Mouse (Mus musculus) forebrain, embryonic 13.5 days (tissue): ENCODE data around the gene Oxct2a. TPM values are rescaled to one million over a fixed set of nuclear protein-coding genes. Genes with fewer than 3 reads are reported as not detected.
A peak's percentile ranks its signal among the peaks of the same experiment; 100 is the strongest.
"Not testable (repeated sequence)": the region's sequence is repeated elsewhere in the genome, so short reads cannot be mapped to it uniquely, and the experiment has no call there.

Experiments used
- ATAC-seq: fragments of 200-750 bp; cut with Nextera tagmentation; 2 replicates; pipeline ENCODE4 v1.8.0; 2017
- H3K27ac ChIP-seq: fragments of 300-500 bp; sonication (generic); 2 replicates; pipeline ENCODE4 v1.5.1; 2015; ENCODE audit warnings: inconsistent platforms, mild to moderate bottlenecking, moderate library complexity
- H3K27me3 ChIP-seq: fragments of 300-500 bp; sonication (generic); 2 replicates; pipeline ENCODE4 v1.6.1; 2015; ENCODE audit warnings: mild to moderate bottlenecking, inconsistent platforms
- H3K36me3 ChIP-seq: fragments of 300-500 bp; sonication (generic); 2 replicates; pipeline ENCODE4 v1.6.1; 2015; ENCODE audit warnings: mild to moderate bottlenecking, inconsistent platforms; ENCODE audit not compliant: poor library complexity, severe bottlenecking
- H3K4me1 ChIP-seq: fragments of 300-500 bp; sonication (generic); 2 replicates; pipeline ENCODE4 v1.6.1; 2015; ENCODE audit warnings: inconsistent platforms
- H3K4me2 ChIP-seq: fragments of 300-500 bp; sonication (generic); 2 replicates; pipeline ENCODE4 v1.6.1; 2015; ENCODE audit warnings: inconsistent platforms, mild to moderate bottlenecking, moderate library complexity
- H3K4me3 ChIP-seq: fragments of 300-500 bp; sonication (generic); 2 replicates; pipeline ENCODE4 v1.5.1; 2015; ENCODE audit warnings: mild to moderate bottlenecking, inconsistent platforms
- H3K9ac ChIP-seq: fragments of 300-500 bp; sonication (generic); 2 replicates; pipeline ENCODE4 v1.6.1; 2015; ENCODE audit warnings: mild to moderate bottlenecking, inconsistent platforms
- H3K9me3 ChIP-seq: fragments of 300-500 bp; sonication (generic); replicated peaks from 2 replicates; pipeline ENCODE4 v1.6.1; 2016; ENCODE audit warnings: inconsistent platforms
- WGBS: fragments of 180-500 bp; shearing (Covaris S2); methylation state at CpG from one replicate; pipeline ENCODE4 v1.1.7; 2015; 5-methylcytosine and 5-hydroxymethylcytosine counted together
- polyA plus RNA-seq: library from polyadenylated mRNA; unstranded; fragments of >200 nt; fragmentation: Nextera tagmentation; extraction: Ambion mirVana; gene quantifications from 2 replicates; pipeline ENCODE4 v1.2.1, GENCODE M21; 2015

Oxct2a gene
- polyA plus RNA-seq, 1 experiment from 2014 or later, result not detected

GRCm38 (mm10) chr4:123308292-123308691, 15.1 kb downstream of the Oxct2a start:
- no peak overlapping the region for H3K4me2 ChIP-seq
- WGBS, result 59% methylated on average over 3 of the region's 3 CpGs
- H3K27me3 ChIP-seq, result no peaks in the 10 kb centered on the region

GRCm38 (mm10) chr4:123306999-123307398, 16.4 kb downstream of the Oxct2a start:
- Histone ChIP-seq H3K4me3 (no peak overlapping the region), H3K27me3 (no peaks in the 10 kb centered on the region), H3K9ac (no peak overlapping the region), H3K27ac (no peak overlapping the region), H3K4me1 (no peaks in the 10 kb centered on the region), H3K9me3 (no peaks in the 10 kb centered on the region), H3K36me3 (peaks cover 30% of the 10 kb centered on the region), H3K4me2 (no peak overlapping the region)
- no peak for ATAC-seq
- WGBS, result 92% methylated on average over 10 of the region's 10 CpGs

More at GRCm38 (mm10) chr4:123308292-123308691, 15.1 kb downstream of the Oxct2a start:
- no peaks in the 10 kb centered on the region for H3K4me1 ChIP-seq
- ATAC-seq, result no peak
- H3K4me3 ChIP-seq, result no peak overlapping the region
- H3K9me3 ChIP-seq, result no peaks in the 10 kb centered on the region
- H3K36me3 ChIP-seq, result peaks cover 18% of the 10 kb centered on the region
- H3K9ac ChIP-seq, result no peak overlapping the region
- H3K27ac ChIP-seq, result no peak overlapping the region

- Histone ChIP-seq H3K27ac (no peak overlapping the region), H3K4me2 (no peak overlapping the region), H3K4me3 (no peak overlapping the region), H3K9ac (no peak overlapping the region), H3K4me1 (no peaks in the 10 kb centered on the region), H3K9me3 (no peaks in the 10 kb centered on the region), H3K27me3 (no peaks in the 10 kb centered on the region), H3K36me3 (peaks cover 40% of the 10 kb centered on the region)
- 0 out of 2 replicates have a peak, but pooled peaks have one; percentile 30 for ATAC-seq
- WGBS, result 36% methylated on average over 3 of the region's 3 CpGs
Measured at GRCm38 (mm10) chr4:123305789-123306188, 17.6 kb downstream of the Oxct2a start.

DNA sequence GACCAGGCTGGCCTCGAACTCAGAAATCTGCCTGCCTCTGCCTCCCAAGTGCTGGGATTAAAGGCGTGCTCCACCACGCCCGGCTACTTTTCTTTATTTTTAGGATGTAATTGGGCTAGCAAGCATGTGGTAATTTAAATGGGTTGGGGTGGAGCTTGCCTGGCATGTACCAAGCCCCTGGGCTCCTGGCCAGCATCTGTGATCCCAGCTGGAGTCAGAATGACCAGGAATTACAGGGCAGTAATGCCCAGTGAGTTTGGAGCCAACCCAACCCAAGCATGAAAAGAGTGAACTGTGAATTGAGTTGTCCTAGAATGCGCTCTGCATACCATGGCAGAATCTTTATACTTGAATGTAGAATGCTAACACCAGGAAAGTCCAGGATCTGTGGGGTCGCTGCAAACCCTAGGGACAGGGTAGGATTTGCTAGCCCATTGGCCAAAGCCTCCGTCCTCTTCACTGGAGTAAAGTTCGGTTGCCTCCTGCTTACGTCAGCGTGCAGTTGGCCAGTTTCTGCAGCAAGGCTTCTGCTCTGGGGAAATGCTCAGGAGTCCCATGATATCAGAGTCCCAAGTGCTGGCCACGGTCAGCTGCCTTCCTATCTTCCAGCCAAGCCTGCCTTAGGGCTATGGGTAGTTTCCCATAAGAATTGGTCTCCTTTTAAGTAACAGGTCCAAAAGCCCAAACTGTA, 24.3 kb downstream of the Oxct2a start:
- WGBS, result 94% methylated on average over 11 of the region's 11 CpGs
- Histone ChIP-seq H3K4me1 (no peaks in the 10 kb centered on the region), H3K4me3 (no peak overlapping the region), H3K27me3 (no peaks in the 10 kb centered on the region), H3K27ac (no peak overlapping the region), H3K9ac (no peak overlapping the region), H3K9me3 (no peaks in the 10 kb centered on the region), H3K4me2 (no peak overlapping the region), H3K36me3 (peaks cover 95% of the 10 kb centered on the region)
- no peak for ATAC-seq

DNA sequence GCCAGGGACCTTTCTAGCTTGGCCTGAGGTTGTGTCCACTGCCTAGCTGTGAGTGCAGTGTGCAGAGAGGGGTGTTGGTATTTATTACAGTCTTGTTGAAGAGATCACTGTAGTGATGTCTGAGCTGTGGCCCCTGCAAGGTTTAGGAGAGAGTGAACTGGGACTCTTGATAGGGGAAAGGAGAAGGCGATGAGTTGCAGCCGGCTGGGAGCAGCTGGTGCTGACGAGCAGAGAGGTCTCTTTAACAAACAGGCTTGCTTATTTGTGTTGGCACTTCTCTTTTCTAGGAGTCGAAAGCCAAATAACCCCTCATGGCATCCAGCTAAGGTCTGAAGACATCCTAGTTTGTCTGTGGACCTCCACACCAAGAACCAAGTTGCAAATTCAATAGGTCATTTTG, 25.2 kb downstream of the Oxct2a start:
- 97% methylated on average over 4 of the region's 4 CpGs for WGBS
- Histone ChIP-seq H3K27ac (no peak overlapping the region), H3K4me2 (no peak overlapping the region), H3K9ac (no peak overlapping the region), H3K4me3 (no peak overlapping the region), H3K36me3 (peaks cover 95% of the 10 kb centered on the region), H3K4me1 (no peaks in the 10 kb centered on the region), H3K9me3 (no peaks in the 10 kb centered on the region), H3K27me3 (no peaks in the 10 kb centered on the region)
- ATAC-seq, result no peak

- no peaks in the 10 kb centered on the region for H3K27me3 ChIP-seq
- peaks cover 95% of the 10 kb centered on the region for H3K36me3 ChIP-seq
- no peaks in the 10 kb centered on the region for H3K9me3 ChIP-seq
- no peak overlapping the region for H3K4me2 ChIP-seq
- WGBS, result 90% methylated on average over 22 of the region's 22 CpGs
- H3K27ac ChIP-seq, result no peak overlapping the region
- no peak overlapping the region for H3K9ac ChIP-seq
- H3K4me3 ChIP-seq, result no peak overlapping the region
- no peak for ATAC-seq
- H3K4me1 ChIP-seq, result no peaks in the 10 kb centered on the region
Measured at GRCm38 (mm10) chr4:123297195-123297960, 26.1 kb downstream of the Oxct2a start.

DNA sequence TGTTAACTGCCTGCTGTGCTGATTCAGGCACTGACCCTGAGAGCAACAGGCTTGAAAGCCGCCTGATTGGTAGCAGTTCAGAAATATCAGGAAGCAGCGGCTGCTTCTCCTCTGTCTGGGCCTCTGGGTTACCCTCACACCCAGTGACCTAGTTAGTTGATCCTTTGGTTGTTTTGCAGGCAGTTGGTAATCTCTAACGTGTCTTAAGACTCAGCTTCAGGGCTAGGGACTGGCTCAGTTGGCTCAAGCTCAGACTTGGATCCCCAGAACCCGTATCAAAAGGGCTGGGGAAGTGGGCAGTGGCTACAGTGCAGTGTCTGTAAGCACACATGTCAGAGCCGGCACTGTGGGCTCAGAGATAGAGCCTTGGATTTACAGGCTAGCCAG, 27.3 kb downstream of the Oxct2a start:
- no peak overlapping the region for H3K9ac ChIP-seq
- H3K27ac ChIP-seq, result no peak overlapping the region
- 93% methylated on average over 5 of the region's 5 CpGs for WGBS
- peaks cover 96% of the 10 kb centered on the region for H3K36me3 ChIP-seq
- ATAC-seq, result no peak
- H3K4me3 ChIP-seq, result no peak overlapping the region
- H3K9me3 ChIP-seq, result no peaks in the 10 kb centered on the region
- H3K4me2 ChIP-seq, result no peak overlapping the region
- no peaks in the 10 kb centered on the region for H3K4me1 ChIP-seq
- H3K27me3 ChIP-seq, result no peaks in the 10 kb centered on the region

DNA sequence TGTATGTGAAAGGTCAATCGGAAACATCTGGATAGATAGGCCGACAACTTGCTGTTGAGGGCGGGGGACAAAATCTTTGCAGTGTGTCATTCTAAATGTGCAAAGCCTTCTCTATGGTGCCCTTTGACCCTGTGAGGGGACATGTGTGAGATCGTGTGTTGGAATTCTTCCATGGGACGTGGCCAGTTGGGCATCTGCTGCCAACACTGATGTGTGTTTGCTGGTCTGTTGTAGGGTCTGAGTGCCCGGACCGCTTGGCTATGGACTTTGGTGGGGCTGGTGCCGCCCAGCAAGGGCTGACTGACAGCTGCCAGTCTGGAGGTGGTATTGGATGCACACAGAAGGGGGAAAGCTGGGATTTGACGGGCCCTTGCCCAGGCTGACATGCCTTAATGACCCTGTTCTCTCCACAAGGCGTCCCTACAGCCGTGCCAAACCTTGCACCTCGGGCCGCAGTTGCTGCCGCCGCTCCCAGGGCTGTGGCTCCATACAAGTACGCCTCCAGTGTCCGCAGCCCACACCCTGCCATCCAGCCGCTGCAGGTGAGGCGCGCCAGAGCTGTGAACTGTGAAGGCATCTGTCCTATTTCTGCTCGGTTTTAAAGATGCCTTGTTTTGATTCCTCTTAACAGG, 27.8 kb downstream of the Oxct2a start:
- H3K4me3 ChIP-seq, result no peak overlapping the region
- H3K4me2 ChIP-seq, result no peak overlapping the region
- no peaks in the 10 kb centered on the region for H3K9me3 ChIP-seq
- no peak for ATAC-seq
- H3K27ac ChIP-seq, result no peak overlapping the region
- H3K9ac ChIP-seq, result no peak overlapping the region
- WGBS, result 93% methylated on average over 21 of the region's 21 CpGs
- H3K4me1 ChIP-seq, result no peaks in the 10 kb centered on the region
- peaks cover 98% of the 10 kb centered on the region for H3K36me3 ChIP-seq
- H3K27me3 ChIP-seq, result no peaks in the 10 kb centered on the region

DNA sequence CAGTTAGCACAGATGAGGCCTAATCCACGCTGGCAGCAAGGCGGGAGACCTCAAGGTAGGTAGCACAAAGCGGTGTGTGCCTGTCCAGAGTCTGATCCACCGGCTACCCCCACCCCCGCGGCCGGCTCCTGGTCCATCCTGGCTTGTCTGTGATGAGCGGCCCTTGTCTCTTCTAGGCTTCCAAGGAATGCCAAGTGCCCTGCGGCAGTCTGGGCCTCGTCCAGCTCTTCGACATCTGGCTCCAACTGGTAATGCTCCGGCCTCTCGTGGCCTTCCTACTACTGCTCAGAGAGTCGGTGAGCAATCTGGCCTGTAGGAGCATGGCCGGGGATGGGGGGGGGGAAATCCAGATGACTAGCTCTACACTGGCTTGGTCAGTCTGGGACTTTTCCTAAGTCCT, 28.4 kb downstream of the Oxct2a start:
- not testable (repeated sequence) for H3K9me3 ChIP-seq, H3K27me3 ChIP-seq, H3K27ac ChIP-seq, ATAC-seq, H3K4me1 ChIP-seq, H3K4me2 ChIP-seq, H3K4me3 ChIP-seq, H3K9ac ChIP-seq
- H3K36me3 ChIP-seq, result peaks cover 96% of the 10 kb centered on the region
- 93% methylated on average over 15 of the region's 15 CpGs for WGBS

GRCm38 (mm10) chr4:123293661-123294443, 29.6 kb downstream of the Oxct2a start:
- H3K9ac ChIP-seq, result no peak overlapping the region
- no peaks in the 10 kb centered on the region for H3K27me3 ChIP-seq
- H3K4me1 ChIP-seq, result no peaks in the 10 kb centered on the region
- H3K9me3 ChIP-seq, result no peaks in the 10 kb centered on the region
- peaks cover 96% of the 10 kb centered on the region for H3K36me3 ChIP-seq
- ATAC-seq, result no peak
- 87% methylated on average over 7 of the region's 7 CpGs for WGBS
- no peak overlapping the region for H3K4me3 ChIP-seq
- H3K27ac ChIP-seq, result no peak overlapping the region
- no peak overlapping the region for H3K4me2 ChIP-seq

GRCm38 (mm10) chr4:123292989-123293388, 30.4 kb downstream of the Oxct2a start:
- no peaks in the 10 kb centered on the region for H3K27me3 ChIP-seq
- no peaks in the 10 kb centered on the region for H3K9me3 ChIP-seq
- no peak for ATAC-seq
- H3K4me2 ChIP-seq, result no peak overlapping the region
- H3K27ac ChIP-seq, result no peak overlapping the region
- H3K9ac ChIP-seq, result no peak overlapping the region
- no peaks in the 10 kb centered on the region for H3K4me1 ChIP-seq
- H3K36me3 ChIP-seq, result peaks cover 97% of the 10 kb centered on the region
- H3K4me3 ChIP-seq, result no peak overlapping the region
- 88% methylated on average over 7 of the region's 7 CpGs for WGBS

DNA sequence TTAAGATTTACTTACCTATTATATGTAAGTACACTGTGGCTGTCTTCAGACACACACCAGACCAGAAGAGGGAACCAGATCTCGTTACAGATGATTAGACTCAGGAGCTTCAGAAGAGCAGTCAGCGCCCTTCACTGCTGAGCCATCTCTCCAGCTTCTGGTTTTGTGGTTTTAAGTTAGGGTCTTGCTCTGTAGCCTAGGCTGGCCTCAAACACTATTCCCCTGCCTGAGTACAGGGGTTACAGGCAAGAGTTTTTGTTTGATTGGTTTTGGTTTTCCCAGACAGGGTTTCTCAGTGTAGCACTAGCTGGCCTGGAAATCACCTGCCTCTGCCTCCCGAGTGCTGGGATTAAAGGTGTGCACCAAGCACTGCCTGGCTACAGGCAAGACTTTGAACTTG, 31.0 kb downstream of the Oxct2a start:
- no peak overlapping the region for H3K4me2 ChIP-seq
- H3K27ac ChIP-seq, result no peak overlapping the region
- H3K4me1 ChIP-seq, result no peaks in the 10 kb centered on the region
- no peak overlapping the region for H3K9ac ChIP-seq
- no peaks in the 10 kb centered on the region for H3K27me3 ChIP-seq
- no peak overlapping the region for H3K4me3 ChIP-seq
- peaks cover 97% of the 10 kb centered on the region for H3K36me3 ChIP-seq
- WGBS, result 85% methylated on average over 3 of the region's 3 CpGs
- no peak for ATAC-seq
- H3K9me3 ChIP-seq, result no peaks in the 10 kb centered on the region
